ENCODE assay signal across 8 mouse cellular contexts in the genomic region with DNA sequence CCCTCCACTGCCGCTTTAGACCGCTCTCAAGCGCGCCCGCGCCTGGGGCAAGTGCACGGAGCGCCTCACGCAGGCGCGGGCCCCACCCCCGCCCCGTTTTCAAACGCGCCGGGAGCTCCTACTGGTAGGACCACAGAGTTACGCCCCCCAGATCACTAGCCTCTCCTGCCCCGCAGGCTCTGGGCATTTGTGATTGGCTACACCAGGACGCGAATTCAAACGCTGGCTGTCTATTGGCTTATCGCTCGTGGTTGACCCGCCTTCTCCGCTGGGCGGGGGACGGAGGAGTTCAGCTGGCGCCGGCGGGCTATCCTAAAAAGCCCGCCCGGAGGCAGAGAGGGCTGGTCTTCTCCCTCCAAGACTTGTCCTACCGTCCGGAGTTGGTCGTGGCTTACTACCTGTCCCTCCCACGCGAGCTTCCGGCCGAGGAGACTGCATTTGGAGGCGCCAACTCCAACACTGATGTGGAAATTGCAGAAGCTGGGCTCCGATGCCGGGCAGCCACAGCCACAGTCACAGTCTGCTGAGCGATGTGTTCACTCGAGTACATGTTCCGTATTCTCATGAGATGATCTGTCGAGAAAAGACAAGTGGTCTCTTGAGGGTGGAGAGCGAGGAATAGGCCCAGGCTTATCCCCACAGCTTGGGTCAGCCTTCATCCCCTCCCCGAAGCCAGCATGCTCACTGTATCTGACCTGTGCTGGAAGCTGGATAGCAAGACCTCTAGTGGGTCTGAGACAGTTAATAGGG. TPM values are rescaled to one million over a fixed set of nuclear protein-coding genes. Genes with fewer than 3 reads are reported as not detected.
DNase-seq lines count a peak whose midpoint lies in the region; ATAC-seq and TF ChIP-seq lines count a peak whose summit lies in the region.

A gene (minus strand): TSS at position 165 of the 750 bp plus-strand sequence.

- peak within 1 kb of the TSS; percentile 97 for H3K4me2 ChIP-seq in CH12.LX (ENCODE audit: insufficient read depth, low read depth, poor library complexity, severe bottlenecking)
- peak within 1 kb of the TSS; percentile 70 for H3K4me2 ChIP-seq in forebrain, embryonic 11.5 days (ENCODE audit: low read depth, low read length, severe bottlenecking)
- peak within 1 kb of the TSS; percentile 88 for H3K4me2 ChIP-seq in heart, embryonic 16.5 days (ENCODE audit: low read depth, low read length)
- peak within 1 kb of the TSS; percentile 90 for H3K4me2 ChIP-seq in liver, embryonic 15.5 days
- H3K4me2 ChIP-seq in neural tube, embryonic 12.5 days (replicated peaks): peak within 1 kb of the TSS; percentile 73

- no peak for TF ChIP-seq CTCF in CH12.LX (conservative IDR thresholded peaks at IDR 0.05 in 1 of 2, IDR thresholded peaks at IDR 0.05 in 1 of 2; ENCODE audit: low read depth in 2 of 2, low read length in 2 of 2)

- no peak for TF ChIP-seq EP300 in CH12.LX (IDR thresholded peaks at IDR 0.05; ENCODE audit: low read length)

- no peaks in the 10 kb centered on the region for H3K27me3 ChIP-seq in CH12.LX (replicated peaks)
- H3K27me3 ChIP-seq in forebrain, embryonic 11.5 days (ENCODE audit: control insufficient read depth, insufficient read depth, low read length): no peaks in the 10 kb centered on the region
- no peaks in the 10 kb centered on the region for H3K27me3 ChIP-seq in heart, embryonic 16.5 days (ENCODE audit: control insufficient read depth, insufficient read depth, low read length)
- no peaks in the 10 kb centered on the region for H3K27me3 ChIP-seq in liver, embryonic 15.5 days
- H3K27me3 ChIP-seq in neural tube, embryonic 12.5 days (replicated peaks): no peaks in the 10 kb centered on the region

- H3K9ac ChIP-seq in CH12.LX (ENCODE audit: insufficient read depth, low read depth): peak within 1 kb of the TSS; percentile 76
- peak within 1 kb of the TSS; percentile 91 for H3K9ac ChIP-seq in forebrain, embryonic 11.5 days (ENCODE audit: low read length)
- peak within 1 kb of the TSS; percentile 92 for H3K9ac ChIP-seq in heart, embryonic 16.5 days (ENCODE audit: low read length)
- peak within 1 kb of the TSS; percentile 87 for H3K9ac ChIP-seq in liver, embryonic 15.5 days
- H3K9ac ChIP-seq in neural tube, embryonic 12.5 days: peak within 1 kb of the TSS; percentile 72

- H3K4me3 ChIP-seq in CH12.LX (replicated peaks in 1 of 3; ENCODE audit: low read depth in 2 of 3, low read length in 2 of 3, poor library complexity in 1 of 3): peak within 1 kb of the TSS; percentile 73 to 93 (median 81)
- H3K4me3 ChIP-seq in forebrain, embryonic 11.5 days (ENCODE audit: low read depth, low read length): peak within 1 kb of the TSS; percentile 85
- H3K4me3 ChIP-seq in heart, embryonic 16.5 days (ENCODE audit: low read length): peak within 1 kb of the TSS; percentile 91
- peak within 1 kb of the TSS; percentile 84 for H3K4me3 ChIP-seq in liver, embryonic 15.5 days (replicated peaks)
- H3K4me3 ChIP-seq in neural tube, embryonic 12.5 days: peak within 1 kb of the TSS; percentile 61

- H3K36me3 ChIP-seq in CH12.LX (replicated peaks in 1 of 2; ENCODE audit: control insufficient read depth in 1 of 2, insufficient read depth in 1 of 2, low read length in 1 of 2): peaks cover 11 to 22% of the 10 kb centered on the region in 2 experiments
- H3K36me3 ChIP-seq in forebrain, embryonic 11.5 days (ENCODE audit: control insufficient read depth, insufficient read depth, low read length): peaks cover 14% of the 10 kb centered on the region
- H3K36me3 ChIP-seq in heart, embryonic 16.5 days (ENCODE audit: control insufficient read depth, insufficient read depth): peaks cover 24% of the 10 kb centered on the region
- H3K36me3 ChIP-seq in liver, embryonic 15.5 days (replicated peaks): peaks cover 35% of the 10 kb centered on the region
- peaks cover 20% of the 10 kb centered on the region for H3K36me3 ChIP-seq in neural tube, embryonic 12.5 days

- dilution Hi-C loops in CH12.LX (cut with MboI; ENCODE audit: extremely low pct_ligation_motif_present, extremely low pct_unique_long_range_greater_than_20kb, low sequenced_read_pairs): no loop called here

- no peaks in the 10 kb centered on the region for H3K9me3 ChIP-seq in CH12.LX (replicated peaks; ENCODE audit: low read length)
- H3K9me3 ChIP-seq in forebrain, embryonic 11.5 days (ENCODE audit: control insufficient read depth, low read length): no peaks in the 10 kb centered on the region
- H3K9me3 ChIP-seq in heart, embryonic 16.5 days (replicated peaks; ENCODE audit: control insufficient read depth, low read length): no peaks in the 10 kb centered on the region
- no peaks in the 10 kb centered on the region for H3K9me3 ChIP-seq in liver, embryonic 15.5 days (replicated peaks)
- H3K9me3 ChIP-seq in neural tube, embryonic 12.5 days: no peaks in the 10 kb centered on the region

- TF ChIP-seq RAD21 in CH12.LX (IDR thresholded peaks at IDR 0.05; ENCODE audit: low read depth, low read length): no peak

- H3K79me2 ChIP-seq in CH12.LX (replicated peaks; ENCODE audit: control insufficient read depth, extremely low read depth, insufficient read depth, poor library complexity, severe bottlenecking): peaks cover 15% of the 10 kb centered on the region

- peak; percentile 100 for ATAC-seq in forebrain, embryonic 11.5 days (replicated peaks; ENCODE audit: low FRiP score)
- ATAC-seq in heart, embryonic 16.5 days (replicated peaks; ENCODE audit: extremely low read depth, insufficient read depth, low FRiP score): peak; percentile 100
- ATAC-seq in liver, embryonic 15.5 days (ENCODE audit: insufficient read depth): peak; percentile 99
- ATAC-seq in neural tube, embryonic 12.5 days (ENCODE audit: low FRiP score, low read depth): peak; percentile 100

- peak within 1 kb of the TSS; percentile 30; the same call in 1 of the 2 replicates for H3K27ac ChIP-seq in CH12.LX (ENCODE audit: insufficient read depth, low read depth)
- H3K27ac ChIP-seq in forebrain, embryonic 11.5 days (ENCODE audit: low read depth, low read length): peak within 1 kb of the TSS; percentile 82
- peak within 1 kb of the TSS; percentile 85 for H3K27ac ChIP-seq in heart, embryonic 16.5 days (ENCODE audit: low read length)
- H3K27ac ChIP-seq in liver, embryonic 15.5 days (replicated peaks): peak within 1 kb of the TSS; percentile 94
- no peak within 1 kb of the TSS for H3K27ac ChIP-seq in neural tube, embryonic 12.5 days

- under 1% methylated on average over 48 of the region's 48 CpGs for WGBS in forebrain, embryonic 11.5 days
- WGBS in heart, embryonic 16.5 days: under 1% methylated on average over 48 of the region's 48 CpGs
- WGBS in liver, embryonic 15.5 days (ENCODE audit: insufficient replicate concordance): under 1% methylated on average over 48 of the region's 48 CpGs
- WGBS in neural tube, embryonic 12.5 days: under 1% methylated on average over 48 of the region's 48 CpGs

- DNase-seq in CH12.LX (ENCODE audit: extremely low read depth): peak; percentile 98
- peak; percentile 96 for DNase-seq in c-Kit-positive CD71-positive TER-119-negative erythroid progenitor cells, embryonic 14.5 days (ENCODE audit: low read depth)
- peak; percentile 98 for DNase-seq in forebrain, embryonic 11.5 days (ENCODE audit: low spot score)
- peak; percentile 96 to 98 for DNase-seq in kidney, postnatal 36 days
- peak; percentile 96 for DNase-seq in telencephalon, adult 2 months (ENCODE audit: low read depth, low spot score)

- H3K4me1 ChIP-seq in CH12.LX (ENCODE audit: control insufficient read depth in 1 of 2, insufficient read depth in 2 of 2): peaks cover 5 to 22% of the 10 kb centered on the region in 2 experiments; a peak in 3 of 4 replicates
- no peaks in the 10 kb centered on the region; the same call in 1 of the 2 replicates for H3K4me1 ChIP-seq in forebrain, embryonic 11.5 days (replicated peaks; ENCODE audit: control insufficient read depth, insufficient read depth, low read length)
- peaks cover 11% of the 10 kb centered on the region for H3K4me1 ChIP-seq in heart, embryonic 16.5 days (ENCODE audit: control insufficient read depth, insufficient read depth, low read length)
- peaks cover 44% of the 10 kb centered on the region for H3K4me1 ChIP-seq in liver, embryonic 15.5 days (replicated peaks)
- H3K4me1 ChIP-seq in neural tube, embryonic 12.5 days: peaks cover 12% of the 10 kb centered on the region

- TF ChIP-seq POLR2A in CH12.LX (IDR thresholded peaks at IDR 0.05; ENCODE audit: low read depth, low read length): peak; percentile 94

- in situ Hi-C loops in CH12.LX (cut with MboI; ENCODE audit: low pct_ligation_motif_present, low pct_unique_long_range_greater_than_20kb, low sequenced_read_pairs): no loop called here

TF ChIP-seq in CH12.LX, 34 proteins besides CTCF, POLR2A, EP300 and RAD21 (continues in another document):
- TF ChIP-seq NELFE (IDR thresholded peaks at IDR 0.05; ENCODE audit: low read depth, low read length) (peak; percentile 65), GABPA (IDR thresholded peaks at IDR 0.05; ENCODE audit: insufficient replicate concordance, low read depth, low read length) (no peak), ETS1 (conservative IDR thresholded peaks at IDR 0.05; ENCODE audit: low read depth, low read length) (no peak), IRF4 (IDR thresholded peaks at IDR 0.05; ENCODE audit: low read depth, low read length) (peak; percentile 26), E2F4 (IDR thresholded peaks at IDR 0.05; ENCODE audit: insufficient replicate concordance, low read depth, low read length) (peak; percentile 79; the same call in 1 of the 2 replicates), MAFK (IDR thresholded peaks at IDR 0.05; ENCODE audit: insufficient replicate concordance, low read length) (no peak), USF2 (conservative IDR thresholded peaks at IDR 0.05; ENCODE audit: low read depth, low read length) (no peak), BHLHE40 (IDR thresholded peaks at IDR 0.05; ENCODE audit: low read depth, low read length) (no peak; the same call in 1 of the 2 replicates), JUN (IDR thresholded peaks at IDR 0.05; ENCODE audit: insufficient read depth, low read depth, low read length) (no peak), ZNF384 (IDR thresholded peaks at IDR 0.05; ENCODE audit: low read depth, low read length) (no peak), MXI1 (IDR thresholded peaks at IDR 0.05; ENCODE audit: low read depth, low read length) (peak; percentile 84), JUND (conservative IDR thresholded peaks at IDR 0.05; ENCODE audit: low read depth, low read length) (no peak), TBP (conservative IDR thresholded peaks at IDR 0.05; ENCODE audit: low read depth, low read length) (peak; percentile 53; the same call in 1 of the 2 replicates)

RNA-seq across cellular contexts. Expression of the gene that starts here (rescaled TPM):
- total RNA-seq in CH12.LX (2012; rRNA removed) (40.1 and 40.9 TPM in 2 replicates), CH12.LX (2014; rRNA removed) (26.4 and 27.7 TPM in 2 replicates)
- polyA plus RNA-seq in CH12.LX (2012; ENCODE audit: insufficient read length, low read depth): 57.6 and 60.7 TPM in 2 replicates
- polyA plus RNA-seq in forebrain, embryonic 11.5 days (2014; fragmentation: Nextera tagmentation; extraction: Ambion mirVana): 117 and 120 TPM in 2 replicates
- 37.0 and 43.2 TPM in 2 replicates for polyA plus RNA-seq in heart, embryonic 16.5 days (2015; fragmentation: Nextera tagmentation; extraction: Ambion mirVana)
- polyA plus RNA-seq in liver, embryonic 15.5 days (2015; fragmentation: Nextera tagmentation; extraction: Ambion mirVana): 71.5 and 75.6 TPM in 2 replicates
- polyA plus RNA-seq in neural tube, embryonic 12.5 days (2016; fragmentation: Nextera tagmentation; extraction: Ambion mirVana): 53.5 and 54.8 TPM in 2 replicates
